Mouse (Mus musculus) brain, adult 10 weeks (tissue): ENCODE results near the gene Erfe. TPM values are rescaled to one million over a fixed set of nuclear protein-coding genes. Genes with fewer than 3 reads are reported as not detected.

ENCODE experiments used
- polyA plus RNA-seq: library from polyadenylated mRNA; stranded (reverse); fragments of 350-450 nt; fragmentation: Illumina TruSeq; extraction: RNeasy Lipid Tissue Mini Kit (QIAGEN cat#74804); gene quantifications from one replicate; pipeline ENCODE4 v1.2.3, GENCODE M21; 2015; ENCODE audit warnings: low read depth, low replicate concordance

Erfe gene
- polyA plus RNA-seq = 0.31 TPM

DNA sequence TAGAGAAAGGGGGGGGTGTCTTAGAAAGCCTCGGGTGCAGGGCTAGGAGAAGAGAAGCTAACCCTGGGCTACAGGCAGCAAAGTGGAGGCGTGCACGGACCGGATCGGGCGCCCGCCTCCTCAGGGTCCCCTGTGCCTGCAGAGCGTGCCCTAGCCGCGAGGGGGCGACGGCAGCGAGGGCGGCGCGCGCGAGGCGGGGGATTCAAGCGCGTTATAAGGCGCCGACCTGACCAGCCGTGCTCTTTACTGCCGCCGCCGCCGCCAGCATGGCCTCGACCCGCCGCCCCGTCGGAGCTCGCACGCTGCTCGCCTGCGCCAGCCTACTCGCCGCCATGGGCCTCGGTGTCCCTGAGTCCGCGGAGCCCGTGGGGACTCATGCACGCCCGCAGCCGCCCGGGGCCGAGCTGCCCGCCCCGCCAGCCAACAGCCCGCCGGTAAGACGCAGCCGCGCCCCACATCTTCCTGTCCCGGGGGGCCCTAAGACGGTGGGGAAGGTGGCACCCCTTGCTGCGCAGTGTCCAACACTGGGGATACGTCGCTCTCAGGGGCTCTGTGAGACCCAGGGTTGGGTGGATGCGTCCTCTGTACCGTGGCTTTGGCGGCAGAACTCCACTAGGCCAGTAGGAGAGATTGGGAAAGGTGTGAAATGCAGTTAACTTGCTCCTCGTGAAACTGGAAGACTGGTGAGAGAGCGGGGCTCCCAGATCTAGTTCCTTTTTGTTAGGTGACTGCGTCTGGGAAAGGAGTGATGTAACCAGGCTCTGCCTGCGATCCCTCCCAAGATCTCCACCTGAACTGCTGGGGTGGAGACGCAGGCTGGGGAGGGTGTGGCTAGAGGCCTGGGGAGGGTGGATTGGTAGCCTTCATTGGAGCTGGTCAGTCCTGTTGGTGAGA is at the start of gene Erfe:
Gene Erfe (plus strand): TSS at position 216 of the 894 bp plus-strand sequence.

DNA sequence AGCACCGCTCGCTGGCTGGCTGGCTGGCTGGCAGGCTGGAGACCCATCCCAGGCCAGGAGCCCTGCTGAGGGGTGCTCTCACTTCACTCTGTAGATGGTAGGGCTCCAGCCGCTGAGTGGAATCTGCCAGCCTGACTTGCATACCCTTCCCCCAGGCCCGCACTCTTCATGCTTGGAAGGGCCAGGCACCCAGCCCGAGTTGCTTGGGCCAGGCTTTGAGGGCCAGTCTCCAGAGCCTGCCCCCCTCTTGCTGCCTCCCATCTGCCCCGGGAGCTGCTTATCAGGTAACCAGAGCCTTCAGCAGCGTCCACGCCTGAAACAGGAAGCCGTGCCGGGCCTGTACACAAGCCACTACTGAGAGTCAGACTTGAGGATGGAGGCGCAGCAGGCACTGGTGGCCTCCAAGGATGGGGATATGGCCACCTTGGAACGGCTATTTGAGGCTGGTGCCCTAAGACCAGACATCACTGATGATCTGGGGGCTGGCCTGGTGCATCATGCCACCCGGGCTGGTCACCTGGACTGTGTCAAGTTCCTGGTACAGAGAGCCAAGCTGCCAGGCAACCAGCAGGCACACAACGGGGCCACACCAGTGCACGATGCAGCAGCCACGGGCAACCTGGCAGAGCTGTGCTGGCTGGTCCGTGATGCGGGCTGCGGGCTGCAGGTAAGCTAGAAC is 44.3 kb upstream of the Erfe start, which contains the start of gene Espnl:
Gene Espnl (plus strand): TSS at position 316 of the 679 bp plus-strand sequence.

DNA sequence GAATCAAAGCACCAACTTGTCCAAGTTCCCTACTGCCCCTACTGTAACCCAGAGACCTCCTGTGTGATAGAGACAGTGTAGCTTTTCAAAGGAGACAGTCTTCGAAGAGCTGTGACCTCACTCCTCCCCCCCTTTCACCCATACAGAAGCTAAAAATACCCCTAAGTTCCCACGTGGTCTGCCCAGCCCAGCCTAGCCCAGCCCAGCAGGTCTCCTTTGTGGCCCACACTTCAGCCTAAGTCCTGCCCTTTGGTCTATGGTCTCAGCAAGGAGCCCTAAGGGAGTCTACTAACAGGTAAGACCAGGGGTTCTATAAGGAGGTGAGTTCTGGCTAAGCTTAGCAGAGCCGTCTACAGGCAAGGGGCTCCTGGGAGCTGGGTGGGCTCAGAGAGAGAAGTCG is 15.4 kb upstream of the Erfe start, which contains the start of gene Klhl30:
Gene Klhl30 (plus strand): TSS at position 176 of the 400 bp plus-strand sequence.

DNA sequence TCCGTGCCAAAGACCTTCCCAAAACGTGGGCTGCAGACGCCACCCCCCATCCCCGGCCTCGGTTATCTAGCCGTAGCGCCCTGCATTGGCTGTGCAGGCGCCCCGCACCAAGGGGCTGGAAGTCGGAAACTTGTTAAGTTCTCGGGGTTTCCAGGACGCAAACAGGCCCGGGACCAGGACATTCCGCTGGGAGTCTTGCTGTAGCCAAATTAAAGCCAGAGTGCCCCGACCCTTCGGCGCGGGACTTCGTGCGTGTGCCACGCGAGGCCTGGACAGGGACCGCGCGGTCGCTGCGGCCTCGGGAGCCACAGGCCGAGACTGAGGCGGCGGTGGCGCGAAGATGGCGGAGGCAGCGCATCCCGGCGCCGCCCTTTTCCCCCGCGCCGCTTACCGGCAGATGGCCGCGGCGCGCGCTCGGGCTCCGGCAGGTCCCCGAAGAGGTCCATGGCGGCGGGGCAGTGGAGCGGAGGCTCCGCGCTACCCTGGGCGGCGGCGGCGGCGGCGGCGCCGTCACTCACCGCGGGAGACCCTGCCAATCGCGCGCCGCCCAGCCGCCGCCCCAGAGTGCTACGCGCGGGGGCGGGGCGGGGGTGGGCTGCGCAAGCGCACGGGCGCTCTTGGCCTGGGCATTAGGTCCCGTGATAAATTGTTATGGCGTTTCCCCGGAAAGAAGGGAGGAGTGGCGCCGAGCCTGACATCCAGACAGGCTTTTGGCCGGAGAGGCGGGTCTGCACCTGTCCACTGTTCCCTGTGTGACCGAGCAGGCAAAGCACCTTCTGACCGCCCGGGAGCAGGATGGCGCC is 32.2 kb downstream of the Erfe start, which contains the start of gene Ilkap:
Gene Ilkap (minus strand): TSS at position 556 of the 803 bp plus-strand sequence.

DNA sequence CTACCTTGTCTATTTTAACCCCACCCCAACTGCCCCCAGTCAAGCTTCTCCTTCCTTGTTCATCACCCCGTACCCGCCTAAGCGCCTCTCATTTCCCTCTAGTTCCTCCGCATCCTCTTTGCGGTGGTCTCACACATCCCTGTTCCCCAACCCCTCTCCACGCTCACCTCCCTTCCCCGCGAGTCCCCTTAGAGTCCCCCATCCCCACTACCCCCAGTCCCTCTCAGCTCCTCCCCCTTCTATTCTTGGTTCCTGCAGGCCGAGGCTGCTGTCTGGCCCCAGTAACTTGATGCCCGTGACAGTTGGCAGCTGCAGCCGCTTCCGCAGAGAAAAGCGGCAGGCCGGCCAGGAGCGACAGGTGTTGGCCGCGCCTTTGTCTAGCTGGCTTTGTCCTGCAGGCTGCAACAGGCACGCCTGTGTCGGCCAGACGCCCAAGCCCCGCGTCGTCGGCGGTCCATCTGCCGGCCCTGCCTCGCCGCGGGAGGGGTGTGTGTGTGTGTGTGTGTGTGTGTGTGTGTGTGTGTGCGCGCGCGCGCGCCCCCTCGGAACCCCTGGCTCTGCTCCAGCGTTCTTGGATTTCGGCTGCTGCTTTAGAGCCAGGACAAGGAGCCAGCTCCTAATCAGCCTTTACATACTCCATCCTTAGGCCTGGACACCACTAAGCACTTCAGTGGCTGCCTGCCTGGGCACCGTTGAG is 47.8 kb downstream of the Erfe start, which contains the start of gene Hes6:
Gene Hes6 (minus strand): TSS at position 141 of the 697 bp plus-strand sequence.

Other genes with a start within 250 kb of the Erfe start
- not detected for gene Rbm44, start 221.3 kb upstream of the Erfe start, polyA plus RNA-seq
- 80.7 TPM for gene Ramp1, start 186.6 kb upstream of the Erfe start, polyA plus RNA-seq
- gene Ube2f, start 116.1 kb upstream of the Erfe start, polyA plus RNA-seq = 69.6 TPM
- gene Scly, start 68.1 kb upstream of the Erfe start, polyA plus RNA-seq = 17.9 TPM
- gene Espnl, start 44.4 kb upstream of the Erfe start, polyA plus RNA-seq = 0.21 TPM
- 0.13 TPM for gene Klhl30, start 15.4 kb upstream of the Erfe start, polyA plus RNA-seq
- gene Ilkap, start 32.4 kb downstream of the Erfe start, polyA plus RNA-seq = 72.3 TPM
- 17.5 TPM for gene Hes6, start 47.6 kb downstream of the Erfe start, polyA plus RNA-seq
- gene Per2, start 92.9 kb downstream of the Erfe start, polyA plus RNA-seq = 18.4 TPM
- gene Traf3ip1, start 128.2 kb downstream of the Erfe start, polyA plus RNA-seq = 9.9 TPM
- 22.9 TPM for gene Asb1, start 174.1 kb downstream of the Erfe start, polyA plus RNA-seq